Mouse (Mus musculus) neural tube, embryonic 14.5 days (tissue): ENCODE data around the gene Irgc1. TPM values are rescaled to one million over a fixed set of nuclear protein-coding genes. Genes with fewer than 3 reads are reported as not detected.
"Not testable (repeated sequence)": the region's sequence is repeated elsewhere in the genome, so short reads cannot be mapped to it uniquely, and the experiment has no call there.

Experiments used
- ATAC-seq: fragments of 200-750 bp; cut with Nextera tagmentation; 2 replicates; pipeline ENCODE4 v1.8.0; 2017; ENCODE audit warnings: low read depth, mild to moderate bottlenecking, moderate TSS enrichment, moderate library complexity
- H3K27ac ChIP-seq: fragments of 300-500 bp; sonication (generic); 2 replicates; pipeline ENCODE4 v1.5.1; 2014; ENCODE audit warnings: low read depth, mild to moderate bottlenecking, control low read depth, low read length, moderate library complexity, mixed read lengths
- H3K27me3 ChIP-seq: fragments of 300-500 bp; sonication (generic); 2 replicates; pipeline ENCODE4 v1.6.1; 2014; ENCODE audit warnings: low read length; ENCODE audit not compliant: control insufficient read depth, insufficient read depth
- H3K36me3 ChIP-seq: fragments of 300-500 bp; sonication (generic); 2 replicates; pipeline ENCODE4 v1.6.1; 2014; ENCODE audit warnings: low read length, mixed read lengths; ENCODE audit not compliant: control insufficient read depth, insufficient read depth
- H3K4me1 ChIP-seq: fragments of 300-500 bp; sonication (generic); 2 replicates; pipeline ENCODE4 v1.6.1; 2014; ENCODE audit warnings: low read length; ENCODE audit not compliant: control insufficient read depth, insufficient read depth
- H3K4me2 ChIP-seq: fragments of 300-500 bp; sonication (generic); 2 replicates; pipeline ENCODE4 v1.6.1; 2014; ENCODE audit warnings: mild to moderate bottlenecking, low read depth, low read length, control low read depth
- H3K4me3 ChIP-seq: fragments of 300-500 bp; sonication (generic); 2 replicates; pipeline ENCODE4 v1.5.1; 2014; ENCODE audit warnings: low read depth, low read length, control low read depth, mixed read lengths
- H3K9ac ChIP-seq: fragments of 300-500 bp; sonication (generic); replicated peaks from 2 replicates; pipeline ENCODE4 v1.6.1; 2014; ENCODE audit warnings: low read depth, mild to moderate bottlenecking, control low read depth, low read length, mixed read lengths
- H3K9me3 ChIP-seq: fragments of 300-500 bp; sonication (generic); 2 replicates; pipeline ENCODE4 v1.6.1; 2016; ENCODE audit warnings: low read length; ENCODE audit not compliant: control insufficient read depth
- whole genome bisulfite sequencing: fragments of 180-500 bp; shearing (Covaris S2); extraction: QIAGEN DNeasy Blood & Tissue Kit; methylation state at CpG from one replicate; pipeline ENCODE4 v1.1.7; 2014; 5-methylcytosine and 5-hydroxymethylcytosine counted together
- polyA plus RNA-seq: library from polyadenylated mRNA; unstranded; fragments of >200 nt; fragmentation: Nextera tagmentation; extraction: Ambion mirVana; gene quantifications from 2 replicates; pipeline ENCODE4 v1.2.1, GENCODE M21; 2014

Gene Irgc1
- polyA plus RNA-seq, result not detected in 2 replicates

GRCm38 (mm10) chr7:24451855-24452311, at the start of gene Irgc1:
Gene Irgc1, minus strand, starts transcription at chr7:24452297.
- Histone ChIP-seq H3K4me2 (no peak within 1 kb of the TSS), H3K9ac (no peak within 1 kb of the TSS), H3K27ac (no peak within 1 kb of the TSS), H3K36me3 (no peaks in the 10 kb centered on the region), H3K4me3 (no peak within 1 kb of the TSS), H3K9me3 (no peaks in the 10 kb centered on the region), H3K4me1 (no peaks in the 10 kb centered on the region), H3K27me3 (no peaks in the 10 kb centered on the region)
- WGBS, result 82% methylated on average over 9 of the region's 9 CpGs
- no peak for ATAC-seq

DNA sequence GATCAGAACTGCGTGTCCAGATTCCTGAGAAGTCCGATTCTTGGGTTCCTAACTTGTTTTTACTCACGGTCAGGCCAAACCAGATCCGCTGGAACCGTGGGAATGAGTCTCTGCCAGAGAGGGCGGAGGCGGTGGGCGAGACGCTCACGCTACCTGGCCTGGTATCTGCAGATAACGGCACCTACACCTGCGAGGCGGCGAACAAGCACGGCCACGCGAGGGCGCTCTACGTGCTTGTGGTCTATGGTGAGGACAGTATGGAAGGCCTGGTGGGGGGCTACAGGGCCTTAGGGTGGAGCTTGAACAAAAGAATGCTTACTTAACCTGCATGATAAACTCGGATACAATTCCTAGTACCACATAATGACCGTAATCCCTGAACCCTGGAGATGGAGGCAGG, 49.4 kb upstream of the Irgc1 start:
- H3K4me3 ChIP-seq, result no peak overlapping the region
- H3K27me3 ChIP-seq, result no peaks in the 10 kb centered on the region
- ATAC-seq, result no peak
- peaks cover 20% of the 10 kb centered on the region for H3K4me1 ChIP-seq
- no peak overlapping the region for H3K27ac ChIP-seq
- H3K36me3 ChIP-seq, result peaks cover 29% of the 10 kb centered on the region
- H3K9ac ChIP-seq, result no peak overlapping the region
- no peak overlapping the region for H3K4me2 ChIP-seq
- H3K9me3 ChIP-seq, result no peaks in the 10 kb centered on the region
- 64% methylated on average over 21 of the region's 21 CpGs for WGBS

DNA sequence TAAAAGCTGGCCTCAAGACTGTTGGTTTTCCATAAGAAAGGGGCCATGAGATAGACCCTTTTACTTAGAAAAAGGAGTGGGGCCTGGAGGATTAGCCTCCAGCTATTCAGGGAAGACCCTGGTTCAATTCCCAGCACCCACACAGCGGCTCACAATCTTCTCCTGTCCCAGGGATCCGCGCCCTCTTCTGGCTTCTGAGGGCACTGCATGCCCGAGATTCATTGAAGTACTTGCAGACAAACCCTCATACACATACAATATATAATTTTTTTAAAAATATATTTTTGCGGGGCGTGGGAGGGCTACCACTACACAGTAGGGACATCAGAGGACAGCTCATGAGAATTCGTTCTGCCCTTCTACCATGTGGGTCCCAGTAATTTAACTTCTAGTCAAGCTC, 48.8 kb upstream of the Irgc1 start:
- Histone ChIP-seq H3K27ac (no peak overlapping the region), H3K4me3 (no peak overlapping the region), H3K4me1 (peaks cover 16% of the 10 kb centered on the region), H3K36me3 (peaks cover 29% of the 10 kb centered on the region), H3K9me3 (no peaks in the 10 kb centered on the region), H3K27me3 (no peaks in the 10 kb centered on the region), H3K4me2 (no peak overlapping the region), H3K9ac (no peak overlapping the region)
- no peak for ATAC-seq
- WGBS, result 36% methylated on average over 7 of the region's 7 CpGs

DNA sequence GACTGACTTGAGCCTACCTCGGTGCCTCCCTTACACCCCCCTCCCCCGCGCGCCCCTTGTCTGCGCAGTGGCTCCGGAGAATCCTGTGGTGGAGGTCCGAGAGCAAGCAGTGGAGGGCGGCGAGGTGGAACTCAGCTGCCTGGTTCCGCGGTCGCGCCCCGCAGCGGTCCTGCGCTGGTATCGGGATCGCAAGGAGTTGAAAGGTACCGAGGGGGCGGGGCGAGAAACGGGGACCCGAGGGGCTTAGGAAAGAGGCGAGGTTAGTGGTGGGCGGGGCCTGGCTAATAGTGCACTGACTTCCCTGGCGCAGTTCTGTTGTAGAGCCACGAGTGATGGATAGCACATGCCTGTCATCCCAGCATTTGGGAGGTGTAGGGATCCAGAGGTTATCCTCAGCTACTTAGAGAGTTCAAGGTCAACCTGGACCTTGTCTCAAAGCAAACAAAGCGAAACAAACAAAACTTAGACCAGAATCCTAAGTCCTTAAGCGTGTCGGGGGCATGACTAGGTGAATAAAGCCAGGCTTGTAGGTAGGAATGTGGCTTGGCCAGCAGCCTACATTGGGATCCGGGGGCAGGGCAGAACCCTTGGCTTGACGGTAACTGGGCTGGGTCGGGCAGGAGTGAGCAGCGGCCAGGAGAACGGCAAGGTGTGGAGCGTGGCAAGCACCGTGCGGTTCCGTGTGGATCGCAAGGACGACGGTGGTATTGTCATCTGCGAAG, 47.9 kb upstream of the Irgc1 start:
- 20% methylated on average over 43 of the region's 43 CpGs for WGBS
- Histone ChIP-seq H3K9me3 (no peaks in the 10 kb centered on the region), H3K36me3 (peaks cover 29% of the 10 kb centered on the region), H3K4me1 (peaks cover 7% of the 10 kb centered on the region; the same call in 1 of the 2 replicates), H3K4me2 (no peak overlapping the region), H3K9ac (no peak overlapping the region; the same call in 1 of the 2 replicates), H3K4me3 (no peak overlapping the region), H3K27ac (no peak overlapping the region), H3K27me3 (no peaks in the 10 kb centered on the region)
- ATAC-seq, result no peak

DNA sequence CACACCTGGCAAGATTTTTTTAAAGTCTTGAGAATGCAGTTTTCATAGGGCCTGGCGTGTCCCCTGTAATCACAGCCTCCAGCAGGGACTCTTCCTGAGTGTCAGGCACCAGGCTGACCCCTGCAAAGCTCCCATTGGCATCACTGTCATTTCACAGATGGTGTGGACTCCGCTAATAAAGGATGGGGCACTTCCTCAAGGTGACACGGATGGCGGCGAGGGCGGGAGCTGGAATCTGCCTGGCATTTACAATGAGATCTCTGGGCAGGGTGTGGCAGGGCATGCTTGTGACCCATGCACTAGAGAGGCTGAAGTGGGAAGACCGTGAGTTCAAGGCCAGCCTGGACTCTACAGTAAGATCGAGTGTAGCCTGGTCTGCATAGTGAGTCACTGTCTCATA, 36.2 kb upstream of the Irgc1 start:
- H3K4me3 ChIP-seq, result no peak overlapping the region
- H3K27me3 ChIP-seq, result no peaks in the 10 kb centered on the region
- no peaks in the 10 kb centered on the region for H3K9me3 ChIP-seq
- no peak overlapping the region for H3K4me2 ChIP-seq
- no peaks in the 10 kb centered on the region for H3K36me3 ChIP-seq
- WGBS, result 78% methylated on average over 8 of the region's 8 CpGs
- no peak for ATAC-seq
- peaks cover 40% of the 10 kb centered on the region for H3K4me1 ChIP-seq
- no peak overlapping the region for H3K9ac ChIP-seq
- H3K27ac ChIP-seq, result no peak overlapping the region; the same call in 1 of the 2 replicates

DNA sequence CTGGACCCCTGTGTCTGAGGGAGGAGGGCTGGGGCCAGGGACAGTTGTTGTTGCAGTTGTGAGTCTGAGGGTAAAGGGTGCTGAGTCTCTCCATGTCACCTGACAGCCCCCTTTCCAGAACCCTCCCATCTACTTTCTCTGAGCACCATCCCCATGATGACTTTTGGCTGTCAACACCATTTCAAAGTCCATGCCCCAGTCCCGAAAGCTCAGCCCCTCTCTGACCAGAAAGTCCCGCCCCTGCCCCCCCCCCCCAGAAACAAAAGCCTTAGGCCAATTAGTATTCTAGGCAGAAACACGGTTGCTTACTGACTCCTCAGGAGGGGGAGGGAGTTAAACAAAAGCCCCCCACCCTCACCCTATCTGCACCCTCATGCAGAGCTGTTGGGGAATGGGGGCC, 35.3 kb upstream of the Irgc1 start:
- H3K4me1 ChIP-seq, result peaks cover 43% of the 10 kb centered on the region
- peak overlapping the region; percentile 46 for H3K27ac ChIP-seq
- H3K27me3 ChIP-seq, result no peaks in the 10 kb centered on the region
- no peak for ATAC-seq
- no peaks in the 10 kb centered on the region for H3K36me3 ChIP-seq
- no peak overlapping the region for H3K4me2 ChIP-seq
- no peak overlapping the region for H3K9ac ChIP-seq
- WGBS, result 24% methylated on average over 3 of the region's 3 CpGs
- H3K4me3 ChIP-seq, result no peak overlapping the region
- no peaks in the 10 kb centered on the region for H3K9me3 ChIP-seq

- 31% methylated on average over 9 of the region's 9 CpGs for WGBS
- Histone ChIP-seq H3K36me3 (no peaks in the 10 kb centered on the region), H3K9me3 (no peaks in the 10 kb centered on the region), H3K4me2 (peak overlapping the region; percentile 37), H3K4me3 (peak overlapping the region; percentile 19), H3K27ac (peak overlapping the region; percentile 46), H3K27me3 (no peaks in the 10 kb centered on the region; the same call in 1 of the 2 replicates), H3K9ac (peak overlapping the region; percentile 21), H3K4me1 (peaks cover 43% of the 10 kb centered on the region)
- peak; percentile 33; the same call in 1 of the 2 replicates for ATAC-seq
Measured at GRCm38 (mm10) chr7:24486654-24487130, 34.6 kb upstream of the Irgc1 start.

DNA sequence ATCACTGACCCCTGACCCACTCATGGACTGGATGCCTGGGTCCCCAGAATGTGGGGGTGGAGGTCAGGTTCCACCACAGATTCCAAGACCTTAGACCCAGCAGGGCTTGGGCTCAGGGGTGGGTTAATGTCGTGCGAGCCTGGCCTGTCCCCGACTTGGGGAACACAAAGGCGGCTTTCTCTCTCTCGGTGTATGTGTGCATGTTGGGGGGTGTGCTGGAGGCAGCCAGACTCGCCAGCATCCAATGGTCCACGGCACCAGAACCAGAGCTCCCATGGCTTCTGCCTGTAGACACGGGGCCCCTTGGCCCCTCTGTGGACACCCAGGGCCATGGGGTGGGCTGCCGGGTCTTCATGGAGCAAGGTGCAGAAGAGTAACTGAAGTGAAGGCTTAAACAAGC, 33.4 kb upstream of the Irgc1 start:
- H3K36me3 ChIP-seq, result no peaks in the 10 kb centered on the region
- ATAC-seq, result no peak
- peak overlapping the region; percentile 37 for H3K4me2 ChIP-seq
- peak overlapping the region; percentile 19; the same call in 1 of the 2 replicates for H3K4me3 ChIP-seq
- H3K9ac ChIP-seq, result no peak overlapping the region
- H3K4me1 ChIP-seq, result peaks cover 48% of the 10 kb centered on the region
- 72% methylated on average over 9 of the region's 9 CpGs for WGBS
- H3K27me3 ChIP-seq, result no peaks in the 10 kb centered on the region; the same call in 1 of the 2 replicates
- peak overlapping the region; percentile 46; the same call in 1 of the 2 replicates for H3K27ac ChIP-seq
- no peaks in the 10 kb centered on the region for H3K9me3 ChIP-seq

DNA sequence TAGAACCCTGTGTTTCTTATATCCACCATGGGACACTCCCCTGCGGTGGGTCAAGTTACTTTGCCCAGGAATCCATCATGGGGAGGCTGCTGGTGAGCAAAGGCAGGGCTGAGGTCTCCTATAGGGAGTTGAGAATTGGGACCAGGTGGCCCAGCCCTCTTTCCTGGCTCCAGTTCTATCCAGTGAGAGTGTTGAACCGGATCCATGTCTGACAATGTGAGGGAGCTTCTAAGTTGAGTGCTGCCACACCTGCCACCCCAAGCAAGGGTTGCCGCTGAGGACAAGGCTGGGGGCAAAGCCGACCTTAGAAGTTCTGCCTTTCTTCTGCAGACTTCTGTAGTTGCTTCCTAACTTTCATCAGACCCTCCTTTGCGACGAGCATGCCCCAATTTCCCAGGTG, 31.2 kb upstream of the Irgc1 start:
- not testable (repeated sequence) for ATAC-seq, H3K36me3 ChIP-seq, H3K27me3 ChIP-seq, H3K27ac ChIP-seq, H3K9me3 ChIP-seq
- 52% methylated on average over 6 of the region's 6 CpGs for WGBS
- Histone ChIP-seq H3K4me1 (peaks cover 55% of the 10 kb centered on the region), H3K4me3 (peak overlapping the region; percentile 68), H3K4me2 (peak overlapping the region; percentile 71), H3K9ac (peak overlapping the region; percentile 92)
